Mouse (Mus musculus) CH12.LX (cell line): ENCODE measurements around the gene Gm34302. TPM values are rescaled to one million over a fixed set of nuclear protein-coding genes. Genes with fewer than 3 reads are reported as not detected.

Source experiments
- DNase-seq: peaks from one replicate; pipeline ENCODE4 v3.0.0-alpha.2; 2013; ENCODE audit errors: extremely low read depth
- H3K27ac ChIP-seq: 2 replicates; pipeline ENCODE4 v1.5.1; 2012; ENCODE audit warnings: low read depth, mild to moderate bottlenecking, control low read depth, moderate library complexity; ENCODE audit not compliant: insufficient read depth
- H3K27me3 ChIP-seq: replicated peaks from 2 replicates; pipeline ENCODE3; 2012; ENCODE audit warnings: inconsistent platforms
- H3K36me3 ChIP-seq, 2 experiments: replicated peaks in 1 of 2; 2 replicates each; pipeline versions ENCODE3 to v1.6.1; 2012; ENCODE audit warnings: inconsistent platforms in 1 of 2, low read length in 1 of 2, mild to moderate bottlenecking in 1 of 2, mixed read lengths in 1 of 2, moderate library complexity in 1 of 2; ENCODE audit not compliant: control insufficient read depth in 1 of 2, insufficient read depth in 1 of 2
- H3K4me1 ChIP-seq, 2 experiments: 2 replicates each; pipeline ENCODE4 v1.6.1; 2012; ENCODE audit warnings: inconsistent platforms in 1 of 2, moderate library complexity in 1 of 2; ENCODE audit not compliant: insufficient read depth in 2 of 2, control insufficient read depth in 1 of 2
- H3K4me2 ChIP-seq: 2 replicates; pipeline ENCODE4 v1.6.1; 2012; ENCODE audit warnings: low read depth, mild to moderate bottlenecking, control low read depth; ENCODE audit not compliant: poor library complexity, insufficient read depth, severe bottlenecking
- H3K4me3 ChIP-seq, 3 experiments: fragments of 150-350 bp in 1 of 3; sonication (generic) in 1 of 3; replicated peaks in 1 of 3; 2 replicates each; pipeline versions ENCODE3 to v1.5.1; 2011 to 2012; ENCODE audit warnings: low read depth in 2 of 3, low read length in 2 of 3, mild to moderate bottlenecking in 2 of 3, moderate library complexity in 2 of 3, control low read depth in 1 of 3, improper control_type of control experiment in 1 of 3, inconsistent platforms in 1 of 3, mixed read lengths in 1 of 3; ENCODE audit not compliant: poor library complexity in 1 of 3
- H3K79me2 ChIP-seq: replicated peaks from 2 replicates; pipeline ENCODE4 v1.6.1; 2012; ENCODE audit warnings: mild to moderate bottlenecking, moderate library complexity; ENCODE audit not compliant: control insufficient read depth, poor library complexity, insufficient read depth, severe bottlenecking; ENCODE audit errors: extremely low read depth
- H3K9ac ChIP-seq: 2 replicates; pipeline ENCODE4 v1.6.1; 2012; ENCODE audit warnings: low read depth, mild to moderate bottlenecking, control low read depth, moderate library complexity; ENCODE audit not compliant: insufficient read depth
- H3K9me3 ChIP-seq: replicated peaks from 2 replicates; pipeline ENCODE3; 2012; ENCODE audit warnings: low read length, inconsistent platforms, mixed read lengths
- BHLHE40 ChIP-seq: IDR thresholded peaks from 2 replicates; pipeline ENCODE4 v1.6.1; 2011; ENCODE audit warnings: mild to moderate bottlenecking, low read depth, low read length, improper control_type of control experiment
- CHD2 ChIP-seq: IDR thresholded peaks from 2 replicates; pipeline ENCODE4 v1.6.1; 2011; ENCODE audit warnings: low read length, improper control_type of control experiment
- GABPA ChIP-seq: IDR thresholded peaks from 2 replicates; pipeline ENCODE4 v1.6.1; 2012; ENCODE audit warnings: low read depth, low read length, improper control_type of control experiment, inconsistent platforms; ENCODE audit not compliant: insufficient replicate concordance
- IRF4 ChIP-seq: IDR thresholded peaks from 2 replicates; pipeline ENCODE4 v1.6.1; 2014; ENCODE audit warnings: low read depth, mild to moderate bottlenecking, inconsistent platforms, low read length, improper control_type of control experiment
- ZMIZ1 ChIP-seq: IDR thresholded peaks from 2 replicates; pipeline ENCODE4 v1.6.1; 2012; ENCODE audit warnings: low read depth, mild to moderate bottlenecking, inconsistent platforms, low read length, improper control_type of control experiment
- dilution Hi-C: fragments of 300-500 bp; cut with MboI; formaldehyde crosslinking; loops from 2 replicates; pipeline ENCODE4 v1.14.3; 2020; ENCODE audit warnings: low sequenced_read_pairs; ENCODE audit not compliant: extremely low pct_unique_long_range_greater_than_20kb, extremely low pct_ligation_motif_present
- in situ Hi-C: fragments of 300-500 bp; cut with MboI; formaldehyde crosslinking; loops from 3 replicates; pipeline ENCODE4 v1.14.3; 2019; ENCODE audit warnings: low sequenced_read_pairs, low pct_ligation_motif_present, low pct_unique_long_range_greater_than_20kb, mixed read lengths
- polyA plus RNA-seq: library from polyadenylated mRNA; unstranded; fragments of >175 nt; gene quantifications from 2 replicates; pipeline ENCODE4 v1.2.1, GENCODE M21; 2012; ENCODE audit warnings: low read depth; ENCODE audit not compliant: insufficient read length
- total RNA-seq, 2 experiments: library from RNA; depleted of rRNA; stranded (reverse); fragments of 300-350 nt in 1 of 2; fragments of >200 nt in 1 of 2; gene quantifications; 2 replicates each; pipeline ENCODE4 v1.2.3; 2012 to 2014

Gene Gm34302
- total and polyA plus RNA-seq, 3 experiments, result not detected

DNA sequence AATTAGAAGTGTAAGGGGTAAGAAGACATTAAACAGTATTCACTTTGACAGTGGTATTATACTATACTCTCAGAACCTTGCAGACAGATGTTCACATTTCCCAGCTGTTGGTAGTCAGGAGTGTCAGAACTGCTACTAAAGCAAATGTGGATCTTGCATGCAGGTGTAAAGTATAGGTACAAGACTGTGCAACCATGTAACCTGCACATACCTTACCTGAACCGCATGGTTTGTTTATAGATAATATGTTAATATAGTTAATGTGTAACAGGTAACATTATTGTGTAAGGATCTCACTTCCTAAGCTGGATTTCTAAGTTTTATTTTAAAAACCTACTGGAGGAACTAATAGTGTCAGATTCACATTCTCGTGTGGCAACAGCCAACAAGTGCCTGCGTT, 44.8 kb downstream of the Gm34302 start:
- Histone ChIP-seq H3K79me2 (no peaks in the 10 kb centered on the region), H3K4me1 (no peaks in the 10 kb centered on the region), H3K36me3 (no peaks in the 10 kb centered on the region), H3K27ac (no peak overlapping the region), H3K27me3 (no peaks in the 10 kb centered on the region), H3K9me3 (no peaks in the 10 kb centered on the region), H3K4me3 (no peak overlapping the region), H3K9ac (no peak overlapping the region), H3K4me2 (no peak overlapping the region)
- no peak for DNase-seq
- dilution Hi-C loops (no loop called here), in situ Hi-C loops (no loop called here)
- TF ChIP-seq GABPA, result no peak
- no peak for TF ChIP-seq CHD2
- no peak for TF ChIP-seq IRF4
- TF ChIP-seq BHLHE40, result no peak
- TF ChIP-seq ZMIZ1, result no peak

Other genes starting within 250 kb of the Gm34302 start
- not detected in 2 replicates for gene Mme, start 242.3 kb downstream of the Gm34302 start, total RNA-seq (2012; rRNA removed)
- not detected in 2 replicates for gene Mme, start 242.3 kb downstream of the Gm34302 start, total RNA-seq (2014; rRNA removed)
- not detected in 2 replicates for gene Mme, start 242.3 kb downstream of the Gm34302 start, polyA plus RNA-seq